Mouse (Mus musculus) heart, embryonic 11.5 days (tissue): Measurements from ENCODE around the gene Serp1. TPM values are rescaled to one million over a fixed set of nuclear protein-coding genes. Genes with fewer than 3 reads are reported as not detected.

Experiments used
- ATAC-seq: fragments of 200-750 bp; cut with Nextera tagmentation; replicated peaks from 2 replicates; pipeline ENCODE4 v1.8.0; 2017; ENCODE audit warnings: moderate library complexity; ENCODE audit not compliant: insufficient number of reproducible peaks, low FRiP score, low TSS enrichment
- H3K27ac ChIP-seq: fragments of 300-500 bp; sonication (generic); 2 replicates; pipeline ENCODE4 v1.5.1; 2014; ENCODE audit warnings: mild to moderate bottlenecking, low read depth, low read length
- H3K27me3 ChIP-seq: fragments of 300-500 bp; sonication (generic); 2 replicates; pipeline ENCODE4 v1.6.1; 2014; ENCODE audit warnings: mild to moderate bottlenecking, low read length, mixed read lengths; ENCODE audit not compliant: control insufficient read depth, insufficient read depth
- H3K36me3 ChIP-seq: fragments of 300-500 bp; sonication (generic); 2 replicates; pipeline ENCODE4 v1.6.1; 2014; ENCODE audit warnings: mild to moderate bottlenecking, low read length, moderate library complexity, mixed read lengths; ENCODE audit not compliant: control insufficient read depth, insufficient read depth
- H3K4me1 ChIP-seq: fragments of 300-500 bp; sonication (generic); 2 replicates; pipeline ENCODE4 v1.6.1; 2014; ENCODE audit warnings: low read length; ENCODE audit not compliant: control insufficient read depth, insufficient read depth
- H3K4me2 ChIP-seq: fragments of 300-500 bp; sonication (generic); 2 replicates; pipeline ENCODE4 v1.6.1; 2014; ENCODE audit warnings: mild to moderate bottlenecking, moderate library complexity
- H3K4me3 ChIP-seq: fragments of 300-500 bp; sonication (generic); 2 replicates; pipeline ENCODE4 v1.5.1; 2014; ENCODE audit warnings: low read depth, low read length
- H3K9ac ChIP-seq: fragments of 300-500 bp; sonication (generic); 2 replicates; pipeline ENCODE4 v1.6.1; 2014; ENCODE audit warnings: mild to moderate bottlenecking, low read depth, low read length, moderate library complexity
- H3K9me3 ChIP-seq: fragments of 300-500 bp; sonication (generic); replicated peaks from 2 replicates; pipeline ENCODE4 v1.6.1; 2016; ENCODE audit warnings: low read length; ENCODE audit not compliant: control insufficient read depth
- WGBS: fragments of 180-500 bp; shearing (Covaris S2); extraction: QIAGEN DNeasy Blood & Tissue Kit; methylation state at CpG from one replicate; pipeline ENCODE4 v1.1.7; 2014; ENCODE audit not compliant: insufficient replicate concordance; 5-methylcytosine and 5-hydroxymethylcytosine counted together
- polyA plus RNA-seq: library from polyadenylated mRNA; unstranded; fragments of >200 nt; fragmentation: Nextera tagmentation; extraction: Ambion mirVana; gene quantifications from 2 replicates; pipeline ENCODE4 v1.2.1, GENCODE M21; 2014

Serp1 gene
- polyA plus RNA-seq, 1 experiment from 2014 or later = 107 TPM

DNA sequence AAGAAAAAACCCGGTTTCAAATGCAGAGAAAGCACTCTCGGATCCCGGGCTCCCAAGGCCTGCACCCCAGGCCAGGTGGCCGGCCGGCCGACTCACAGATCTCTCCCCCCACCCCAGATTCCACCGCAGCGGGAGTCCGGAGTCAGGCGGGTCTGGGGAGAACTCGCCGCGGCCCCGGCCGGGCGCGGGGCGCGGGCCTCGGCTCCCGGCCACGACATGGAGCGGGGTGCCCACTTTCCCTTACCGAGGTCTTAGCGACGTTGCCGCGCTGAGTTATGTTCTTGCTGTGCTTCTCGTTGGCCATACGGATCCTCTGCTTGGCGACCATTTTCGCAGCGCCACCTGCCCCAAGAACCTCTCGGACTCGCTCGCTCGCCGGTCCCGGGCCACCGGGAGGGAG, 526 bp downstream of the Serp1 start:
- Histone ChIP-seq H3K9ac (peak overlapping the region; percentile 99), H3K4me1 (0 out of 2 replicates have a peak, but pooled peaks cover 3% of the 10 kb centered on the region), H3K36me3 (peaks cover 5% of the 10 kb centered on the region; the same call in 1 of the 2 replicates), H3K4me3 (peak overlapping the region; percentile 85), H3K27ac (peak overlapping the region; percentile 92), H3K9me3 (no peaks in the 10 kb centered on the region), H3K27me3 (no peaks in the 10 kb centered on the region), H3K4me2 (peak overlapping the region; percentile 82)
- under 1% methylated on average over 40 of the region's 40 CpGs for WGBS
- ATAC-seq = peak; percentile 69

DNA sequence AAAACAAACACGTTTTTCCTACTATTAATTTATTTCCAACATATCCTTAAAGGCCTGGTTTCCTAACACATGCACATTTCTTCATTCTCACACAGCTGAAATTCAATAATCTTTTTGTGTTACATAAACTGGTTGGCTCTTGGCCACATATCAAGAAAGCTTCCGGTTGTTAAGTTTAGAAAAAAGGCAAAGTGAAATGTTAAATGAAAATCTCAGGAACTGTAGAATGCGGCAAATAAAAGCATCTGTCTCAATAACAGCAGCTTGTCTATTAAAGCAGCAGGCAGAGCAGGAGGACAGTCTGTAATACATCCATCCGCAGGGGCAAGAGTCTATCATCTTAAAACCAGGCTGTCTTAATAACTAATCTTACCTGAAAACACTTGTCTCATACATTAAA, 1.4 kb downstream of the Serp1 start:
- H3K4me3 ChIP-seq = peak overlapping the region; percentile 85
- peaks cover 5% of the 10 kb centered on the region; the same call in 1 of the 2 replicates for H3K36me3 ChIP-seq
- 0 out of 2 replicates have a peak, but pooled peaks cover 3% of the 10 kb centered on the region for H3K4me1 ChIP-seq
- H3K4me2 ChIP-seq = peak overlapping the region; percentile 82
- H3K27me3 ChIP-seq = no peaks in the 10 kb centered on the region
- no peak for ATAC-seq
- H3K27ac ChIP-seq = no peak overlapping the region
- peak overlapping the region; percentile 99; the same call in 1 of the 2 replicates for H3K9ac ChIP-seq
- no peaks in the 10 kb centered on the region for H3K9me3 ChIP-seq
- 65% methylated on average over 4 of the region's 4 CpGs for WGBS

DNA sequence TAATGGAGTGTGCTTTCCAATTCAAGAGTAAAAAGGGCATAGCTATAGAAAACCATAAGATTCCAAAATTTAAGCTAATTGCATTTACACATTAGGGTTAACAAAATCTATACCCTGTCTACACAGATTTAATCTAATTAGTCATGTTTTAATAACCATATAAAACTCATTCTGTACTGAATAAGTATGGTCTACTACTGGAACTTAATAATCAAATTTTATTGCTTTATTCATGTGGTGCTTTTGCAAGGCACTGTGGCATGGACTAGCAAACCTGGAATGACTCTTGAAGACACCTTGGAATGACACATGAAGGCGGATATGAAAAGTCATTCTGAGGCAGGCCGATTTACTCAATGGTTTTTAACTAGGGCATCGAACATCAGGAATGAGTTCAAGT, 2.3 kb downstream of the Serp1 start:
- no peak overlapping the region for H3K4me2 ChIP-seq
- no peaks in the 10 kb centered on the region for H3K9me3 ChIP-seq
- no peak for ATAC-seq
- no peak overlapping the region for H3K9ac ChIP-seq
- no peak overlapping the region for H3K4me3 ChIP-seq
- H3K27ac ChIP-seq = no peak overlapping the region
- H3K27me3 ChIP-seq = no peaks in the 10 kb centered on the region
- 96% methylated on average over 3 of the region's 3 CpGs for WGBS
- peaks cover 7% of the 10 kb centered on the region; the same call in 1 of the 2 replicates for H3K4me1 ChIP-seq
- peaks cover 5% of the 10 kb centered on the region; the same call in 1 of the 2 replicates for H3K36me3 ChIP-seq

DNA sequence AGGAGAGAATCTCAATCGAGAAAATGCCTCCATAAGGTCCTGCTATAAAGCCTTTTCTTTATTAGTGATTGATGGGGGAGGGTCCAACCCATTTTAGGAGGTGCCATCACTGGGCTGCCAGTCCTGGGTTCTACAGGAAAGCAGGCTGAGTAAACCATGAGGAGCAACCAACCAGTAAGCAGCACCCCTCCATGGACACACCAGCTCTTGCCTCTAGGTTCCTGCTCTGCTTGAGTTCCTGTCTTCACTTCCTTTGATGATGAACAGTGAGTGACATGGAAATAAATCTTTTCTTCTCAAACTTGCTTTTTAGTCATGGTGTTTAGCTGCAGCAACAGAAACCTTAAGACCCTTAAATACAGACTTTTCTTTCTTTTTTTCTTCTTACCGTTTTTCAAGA, 4.3 kb downstream of the Serp1 start:
- no peaks in the 10 kb centered on the region for H3K9me3 ChIP-seq
- no peak overlapping the region for H3K4me3 ChIP-seq
- peaks cover 4% of the 10 kb centered on the region; the same call in 1 of the 2 replicates for H3K4me1 ChIP-seq
- no peaks in the 10 kb centered on the region for H3K27me3 ChIP-seq
- H3K9ac ChIP-seq = no peak overlapping the region
- H3K4me2 ChIP-seq = no peak overlapping the region
- no peak for ATAC-seq
- no peak overlapping the region for H3K27ac ChIP-seq
- 76% methylated on average over 2 of the region's 2 CpGs for WGBS
- peaks cover 5% of the 10 kb centered on the region; the same call in 1 of the 2 replicates for H3K36me3 ChIP-seq

DNA sequence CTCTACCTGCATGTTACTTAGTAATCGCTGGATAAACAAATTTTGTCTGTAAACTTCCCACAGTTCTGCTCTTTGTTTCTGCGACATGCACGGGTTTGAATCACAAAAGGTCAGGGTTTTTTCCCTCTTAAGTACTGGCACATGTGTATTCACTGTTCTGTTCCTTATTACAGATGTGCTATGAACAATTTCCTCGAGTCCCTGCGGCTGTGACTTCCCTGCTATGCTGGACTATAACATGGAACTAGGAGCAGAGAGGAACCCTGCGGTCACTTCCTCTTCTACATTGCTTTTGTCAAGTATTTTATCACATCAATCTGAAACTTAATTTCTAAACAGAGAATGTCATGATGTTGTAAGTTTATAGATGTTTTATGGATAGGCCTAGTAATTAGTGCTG, 5.4 kb downstream of the Serp1 start:
- no peaks in the 10 kb centered on the region for H3K27me3 ChIP-seq
- 89% methylated on average over 6 of the region's 6 CpGs for WGBS
- H3K9ac ChIP-seq = no peak overlapping the region
- no peaks in the 10 kb centered on the region for H3K9me3 ChIP-seq
- peaks cover 4% of the 10 kb centered on the region; the same call in 1 of the 2 replicates for H3K4me1 ChIP-seq
- no peak for ATAC-seq
- peaks cover 5% of the 10 kb centered on the region; the same call in 1 of the 2 replicates for H3K36me3 ChIP-seq
- H3K4me2 ChIP-seq = no peak overlapping the region
- H3K4me3 ChIP-seq = no peak overlapping the region
- no peak overlapping the region for H3K27ac ChIP-seq

DNA sequence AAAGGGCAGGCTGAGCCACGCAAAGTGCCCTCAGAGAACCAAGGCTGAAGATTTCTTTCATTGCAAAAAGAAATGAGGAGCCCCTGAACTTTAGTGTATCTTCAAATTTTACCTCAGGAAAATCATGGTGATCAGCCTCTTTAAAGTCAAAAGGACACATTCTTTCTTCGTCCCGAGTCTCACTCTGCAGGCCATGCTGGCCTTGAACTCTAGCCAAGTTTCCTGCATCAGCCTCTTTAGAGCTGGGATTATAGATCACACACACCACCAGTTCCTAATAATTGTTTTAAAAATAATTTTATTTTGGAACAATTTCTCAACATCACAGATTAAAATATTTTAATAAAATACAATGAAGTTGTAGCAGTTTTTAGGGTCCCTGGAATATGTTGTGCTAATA, 6.2 kb downstream of the Serp1 start:
- Histone ChIP-seq H3K27ac (no peak overlapping the region; the same call in 1 of the 2 replicates), H3K9ac (no peak overlapping the region), H3K9me3 (no peaks in the 10 kb centered on the region), H3K4me3 (no peak overlapping the region), H3K4me2 (no peak overlapping the region), H3K4me1 (peaks cover 4% of the 10 kb centered on the region; the same call in 1 of the 2 replicates), H3K36me3 (peaks cover 5% of the 10 kb centered on the region; the same call in 1 of the 2 replicates), H3K27me3 (no peaks in the 10 kb centered on the region)
- ATAC-seq = no peak
- WGBS = 65% methylated on average over 3 of the region's 3 CpGs

DNA sequence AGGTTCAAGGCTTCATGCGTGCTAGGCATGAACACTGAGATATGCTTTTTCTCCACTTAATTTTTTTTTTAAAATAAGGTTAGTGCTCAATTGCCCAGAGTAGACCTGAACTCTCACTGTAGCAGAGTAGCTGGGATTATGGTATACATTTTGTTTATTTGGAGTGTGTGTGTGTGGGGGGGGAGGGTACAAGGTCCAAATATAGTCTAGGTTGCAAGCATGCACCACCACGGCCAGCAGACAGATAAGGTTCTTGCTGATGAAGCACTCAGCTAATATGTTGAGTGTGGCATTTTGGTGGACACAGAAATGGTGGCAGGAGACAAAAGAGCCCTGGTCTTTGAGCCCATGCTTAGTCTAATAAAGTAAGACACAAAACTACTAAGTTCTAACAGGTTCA, 6.7 kb downstream of the Serp1 start:
- no peaks in the 10 kb centered on the region for H3K9me3 ChIP-seq
- no peak overlapping the region for H3K9ac ChIP-seq
- no peak overlapping the region for H3K4me3 ChIP-seq
- peaks cover 5% of the 10 kb centered on the region; the same call in 1 of the 2 replicates for H3K36me3 ChIP-seq
- no peak overlapping the region for H3K27ac ChIP-seq
- H3K4me1 ChIP-seq = peaks cover 4% of the 10 kb centered on the region; the same call in 1 of the 2 replicates
- ATAC-seq = no peak
- H3K4me2 ChIP-seq = no peak overlapping the region
- H3K27me3 ChIP-seq = no peaks in the 10 kb centered on the region
- 60% methylated on average over 2 of the region's 2 CpGs for WGBS

DNA sequence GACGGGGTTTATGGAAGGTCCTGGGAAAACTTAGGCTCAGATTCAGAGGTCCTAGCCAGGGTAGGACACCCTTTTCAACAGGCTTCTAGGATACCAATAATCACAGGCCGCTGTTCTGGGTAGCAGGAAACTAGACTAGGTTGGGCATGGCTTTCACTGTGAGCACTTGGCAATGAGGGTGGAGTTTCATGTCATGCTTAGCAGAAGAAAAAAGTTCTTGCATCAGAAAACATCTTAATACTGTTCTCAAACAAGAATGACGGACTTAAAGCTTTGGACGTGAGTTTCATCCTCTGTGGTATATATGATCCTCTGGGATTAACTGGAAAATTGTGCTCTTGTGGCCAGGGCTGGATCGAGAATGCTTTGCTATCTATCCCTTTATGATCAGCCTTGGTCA, 7.9 kb downstream of the Serp1 start:
- Histone ChIP-seq H3K4me2 (no peak overlapping the region), H3K27ac (no peak overlapping the region), H3K9ac (no peak overlapping the region), H3K9me3 (no peaks in the 10 kb centered on the region), H3K36me3 (peaks cover 5% of the 10 kb centered on the region; the same call in 1 of the 2 replicates), H3K4me1 (peaks cover 4% of the 10 kb centered on the region; the same call in 1 of the 2 replicates), H3K27me3 (no peaks in the 10 kb centered on the region), H3K4me3 (no peak overlapping the region)
- whole genome bisulfite sequencing = 82% methylated on average over 5 of the region's 5 CpGs
- no peak for ATAC-seq

DNA sequence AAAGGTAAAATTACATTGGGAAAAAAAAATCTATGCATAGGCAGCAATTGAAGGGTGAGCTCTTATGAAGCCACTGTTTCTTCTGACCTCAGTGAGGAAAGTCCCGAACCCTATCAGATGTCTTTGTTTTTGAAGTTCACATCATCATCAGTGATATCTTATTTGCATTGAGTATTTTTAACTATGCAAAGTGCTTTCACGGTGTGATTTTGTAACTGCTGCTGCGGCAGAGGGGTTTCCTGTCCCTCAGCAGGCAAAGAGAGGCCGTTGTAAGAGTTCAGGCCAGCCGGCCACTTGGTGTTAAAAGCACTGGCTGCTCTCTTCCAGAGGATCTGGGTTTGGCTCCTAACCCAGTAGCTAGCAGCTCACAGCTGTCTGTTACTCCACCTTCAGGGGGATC, 8.4 kb downstream of the Serp1 start:
- no peaks in the 10 kb centered on the region for H3K27me3 ChIP-seq
- ATAC-seq = no peak
- H3K4me1 ChIP-seq = peaks cover 4% of the 10 kb centered on the region; the same call in 1 of the 2 replicates
- peaks cover 4% of the 10 kb centered on the region; the same call in 1 of the 2 replicates for H3K36me3 ChIP-seq
- no peak overlapping the region for H3K4me3 ChIP-seq
- no peak overlapping the region for H3K4me2 ChIP-seq
- WGBS = 47% methylated on average over 5 of the region's 5 CpGs
- no peaks in the 10 kb centered on the region for H3K9me3 ChIP-seq
- no peak overlapping the region for H3K27ac ChIP-seq
- H3K9ac ChIP-seq = no peak overlapping the region
